Mouse (Mus musculus): Measurements from ENCODE around the gene Mus81. TPM values are rescaled to one million over a fixed set of nuclear protein-coding genes. Genes with fewer than 3 reads are reported as not detected.

The Mus81 gene
- polyA plus RNA-seq, 1 experiment from 2014 or later: 18.5 TPM

DNA sequence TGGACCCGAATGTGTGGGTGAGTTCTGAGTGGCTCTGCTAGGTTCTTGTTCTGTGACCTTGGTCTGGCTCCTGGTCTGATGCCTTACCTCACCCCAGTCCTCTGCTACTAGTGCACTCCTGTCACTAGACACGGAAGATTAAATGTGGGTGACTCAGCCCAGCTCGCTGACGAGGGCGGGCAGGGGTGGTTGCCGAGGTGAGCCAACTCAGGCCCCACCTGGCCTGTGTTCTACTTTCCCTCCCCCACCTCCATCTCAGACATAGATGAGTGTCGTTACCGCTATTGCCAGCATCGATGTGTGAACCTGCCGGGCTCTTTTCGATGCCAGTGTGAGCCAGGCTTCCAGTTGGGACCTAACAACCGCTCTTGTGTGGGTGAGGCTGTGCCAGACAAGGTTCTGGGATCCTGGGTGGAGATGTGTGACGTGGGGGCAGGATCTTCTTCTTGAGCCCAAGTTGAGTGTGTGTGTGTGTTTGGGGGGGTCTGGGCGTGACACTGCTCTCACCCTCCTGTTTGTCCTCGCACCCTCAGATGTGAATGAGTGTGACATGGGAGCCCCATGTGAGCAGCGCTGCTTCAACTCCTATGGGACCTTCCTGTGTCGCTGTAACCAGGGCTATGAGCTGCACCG, 10.4 kb downstream of the Mus81 start:
- Histone ChIP-seq H3K4me3 (ENCODE audit: low read depth, low read length) (no peak overlapping the region), H3K4me2 (replicated peaks; ENCODE audit: low read depth) (no peak overlapping the region), H3K9ac (ENCODE audit: low read length) (no peak overlapping the region), H3K27ac (replicated peaks) (no peak overlapping the region), H3K4me1 (replicated peaks; ENCODE audit: control insufficient read depth, insufficient read depth) (no peaks in the 10 kb centered on the region; the same call in 1 of the 2 replicates), H3K27me3 (ENCODE audit: control insufficient read depth, insufficient read depth, low read length) (no peaks in the 10 kb centered on the region), H3K36me3 (ENCODE audit: control insufficient read depth, insufficient read depth, low read length) (peaks cover 10% of the 10 kb centered on the region; the same call in 1 of the 2 replicates), H3K9me3 (ENCODE audit: control insufficient read depth, low read length) (no peaks in the 10 kb centered on the region)
- peak; percentile 76 for DNase-seq (ENCODE audit: low spot score)
- no peak for TF ChIP-seq EP300 (optimal IDR thresholded peaks at IDR 0.05)
- TF ChIP-seq CTCF (IDR thresholded peaks at IDR 0.05; ENCODE audit: low read depth): no peak
- ATAC-seq (ENCODE audit: low FRiP score, low TSS enrichment): peak; percentile 84
- 69% methylated on average over 18 of the region's 18 CpGs for WGBS

DNA sequence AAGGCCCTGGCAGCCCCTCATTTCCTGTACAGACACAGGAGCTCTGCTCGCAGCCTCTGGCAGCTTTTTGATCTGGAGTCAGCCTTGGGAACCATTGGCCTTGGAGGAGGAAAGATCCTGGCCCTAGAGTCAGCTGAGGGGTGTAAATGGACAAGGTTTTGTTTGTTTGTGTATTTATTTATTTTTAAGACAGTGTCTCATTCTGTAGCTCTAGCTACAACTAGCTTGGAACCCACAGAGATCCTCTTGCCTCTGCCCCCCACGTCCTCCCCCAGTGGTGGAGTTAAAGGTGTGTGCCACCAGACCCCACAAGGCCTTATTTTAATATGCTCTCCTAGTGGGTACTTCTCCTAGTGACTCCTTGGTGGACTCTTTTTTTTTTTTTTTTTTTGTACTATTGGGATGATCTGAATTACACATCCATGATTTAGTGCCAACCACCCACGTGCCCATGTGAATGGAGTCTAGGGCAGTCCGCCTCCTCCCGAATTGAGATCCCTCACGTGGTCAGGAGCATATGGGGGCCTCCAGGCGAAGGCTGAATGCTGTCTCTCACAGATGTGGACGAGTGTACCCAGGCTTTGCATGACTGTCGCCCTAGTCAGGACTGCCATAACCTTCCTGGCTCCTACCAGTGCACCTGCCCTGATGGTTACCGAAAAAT, 11.1 kb downstream of the Mus81 start:
- no peaks in the 10 kb centered on the region for H3K27me3 ChIP-seq (ENCODE audit: control insufficient read depth, insufficient read depth, low read length)
- no peak overlapping the region for H3K9ac ChIP-seq (ENCODE audit: low read length)
- no peak overlapping the region for H3K4me3 ChIP-seq (ENCODE audit: low read depth, low read length)
- ATAC-seq (ENCODE audit: low FRiP score, low TSS enrichment) (no peak), DNase-seq (ENCODE audit: low spot score) (no peak)
- no peak overlapping the region for H3K4me2 ChIP-seq (replicated peaks; ENCODE audit: low read depth)
- H3K4me1 ChIP-seq (replicated peaks; ENCODE audit: control insufficient read depth, insufficient read depth): no peaks in the 10 kb centered on the region; the same call in 1 of the 2 replicates
- TF ChIP-seq CTCF (IDR thresholded peaks at IDR 0.05; ENCODE audit: low read depth) (no peak), EP300 (optimal IDR thresholded peaks at IDR 0.05) (no peak)
- WGBS: 82% methylated on average over 10 of the region's 10 CpGs
- H3K36me3 ChIP-seq (ENCODE audit: control insufficient read depth, insufficient read depth, low read length): 0 out of 2 replicates have a peak, but pooled peaks cover 8% of the 10 kb centered on the region
- H3K27ac ChIP-seq (replicated peaks): no peak overlapping the region
- H3K9me3 ChIP-seq (ENCODE audit: control insufficient read depth, low read length): no peaks in the 10 kb centered on the region

DNA sequence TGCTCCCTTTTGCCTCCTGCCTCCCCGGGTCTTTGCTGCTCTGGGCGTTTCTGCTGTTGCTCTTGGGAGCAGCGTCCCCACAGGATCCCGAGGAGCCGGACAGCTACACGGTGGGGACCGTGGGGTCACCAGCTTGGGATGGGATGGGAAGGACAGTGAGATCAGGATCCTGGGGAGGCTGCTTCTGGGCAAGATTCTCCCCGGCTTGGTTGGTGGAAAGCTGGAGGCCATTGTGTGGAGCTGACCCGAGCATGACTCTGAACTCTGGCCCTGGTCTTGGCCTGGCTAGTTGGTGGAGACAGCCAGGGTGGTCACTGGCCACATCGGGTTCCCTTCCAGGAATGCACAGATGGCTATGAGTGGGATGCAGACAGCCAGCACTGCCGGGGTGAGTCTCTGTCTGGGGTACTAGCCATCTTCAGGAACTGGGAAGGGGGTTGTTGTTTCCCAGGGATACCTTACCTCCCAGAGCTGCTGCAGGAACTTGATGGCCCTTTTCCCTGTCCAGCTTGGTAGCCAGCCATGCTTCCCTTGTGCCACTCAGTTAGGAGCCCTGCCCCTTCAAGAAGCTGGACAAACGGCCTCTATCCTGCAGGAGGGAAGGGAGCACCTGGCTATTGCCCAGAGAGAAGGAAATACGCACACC, 13.0 kb downstream of the Mus81 start:
- WGBS: 22% methylated on average over 13 of the region's 13 CpGs
- Histone ChIP-seq H3K4me1 (replicated peaks; ENCODE audit: control insufficient read depth, insufficient read depth) (no peaks in the 10 kb centered on the region; the same call in 1 of the 2 replicates), H3K36me3 (ENCODE audit: control insufficient read depth, insufficient read depth, low read length) (0 out of 2 replicates have a peak, but pooled peaks cover 2% of the 10 kb centered on the region), H3K4me3 (ENCODE audit: low read depth, low read length) (peak overlapping the region; percentile 63), H3K27ac (replicated peaks) (peak overlapping the region; percentile 82), H3K4me2 (replicated peaks; ENCODE audit: low read depth) (peak overlapping the region; percentile 91), H3K9ac (ENCODE audit: low read length) (peak overlapping the region; percentile 76), H3K9me3 (ENCODE audit: control insufficient read depth, low read length) (no peaks in the 10 kb centered on the region), H3K27me3 (ENCODE audit: control insufficient read depth, insufficient read depth, low read length) (no peaks in the 10 kb centered on the region)
- ATAC-seq (ENCODE audit: low FRiP score, low TSS enrichment) (no peak), DNase-seq (ENCODE audit: low spot score) (no peak)
- TF ChIP-seq CTCF (IDR thresholded peaks at IDR 0.05; ENCODE audit: low read depth): no peak
- no peak for TF ChIP-seq EP300 (optimal IDR thresholded peaks at IDR 0.05)

- Histone ChIP-seq H3K27me3 (ENCODE audit: control insufficient read depth, insufficient read depth, low read length) (no peaks in the 10 kb centered on the region), H3K4me1 (replicated peaks; ENCODE audit: control insufficient read depth, insufficient read depth) (no peaks in the 10 kb centered on the region; the same call in 1 of the 2 replicates), H3K27ac (replicated peaks) (peak overlapping the region; percentile 82), H3K9me3 (ENCODE audit: control insufficient read depth, low read length) (no peaks in the 10 kb centered on the region), H3K4me2 (replicated peaks; ENCODE audit: low read depth) (peak overlapping the region; percentile 91), H3K4me3 (ENCODE audit: low read depth, low read length) (peak overlapping the region; percentile 63), H3K9ac (ENCODE audit: low read length) (peak overlapping the region; percentile 76), H3K36me3 (ENCODE audit: control insufficient read depth, insufficient read depth, low read length) (no peaks in the 10 kb centered on the region)
- DNase-seq (ENCODE audit: low spot score) (peak; percentile 63), ATAC-seq (ENCODE audit: low FRiP score, low TSS enrichment) (peak; percentile 44)
- WGBS: 1% methylated on average over 34 of the region's 68 CpGs
- TF ChIP-seq EP300 (optimal IDR thresholded peaks at IDR 0.05) (no peak), CTCF (IDR thresholded peaks at IDR 0.05; ENCODE audit: low read depth) (no peak)
These were observed 13.7 kb downstream of the Mus81 start for GRCm38 (mm10) chr19:5474281-5475068.

GRCm38 (mm10) chr19:5473720-5474119, 14.5 kb downstream of the Mus81 start, which contains the start of gene Efemp2:
TSS of gene Efemp2 (plus strand) at chr19:5473954.
- peak within 1 kb of the TSS; percentile 91 for H3K4me2 ChIP-seq (replicated peaks; ENCODE audit: low read depth)
- H3K9me3 ChIP-seq (ENCODE audit: control insufficient read depth, low read length): no peaks in the 10 kb centered on the region
- H3K9ac ChIP-seq (ENCODE audit: low read length): peak within 1 kb of the TSS; percentile 76
- TF ChIP-seq EP300 (optimal IDR thresholded peaks at IDR 0.05) (no peak), CTCF (IDR thresholded peaks at IDR 0.05; ENCODE audit: low read depth) (peak; percentile 27)
- WGBS: 3% methylated on average over 22 of the region's 22 CpGs
- ATAC-seq (ENCODE audit: low FRiP score, low TSS enrichment): peak; percentile 57; the same call in 1 of the 2 replicates
- peak within 1 kb of the TSS; percentile 82 for H3K27ac ChIP-seq (replicated peaks)
- peak within 1 kb of the TSS; percentile 63 for H3K4me3 ChIP-seq (ENCODE audit: low read depth, low read length)
- no peaks in the 10 kb centered on the region for H3K27me3 ChIP-seq (ENCODE audit: control insufficient read depth, insufficient read depth, low read length)
- DNase-seq (ENCODE audit: low spot score): peak; percentile 82
- H3K4me1 ChIP-seq (replicated peaks; ENCODE audit: control insufficient read depth, insufficient read depth): no peaks in the 10 kb centered on the region; the same call in 1 of the 2 replicates
- no peaks in the 10 kb centered on the region for H3K36me3 ChIP-seq (ENCODE audit: control insufficient read depth, insufficient read depth, low read length)
